Mouse (Mus musculus) CH12.LX (cell line): ENCODE data around the gene Ift20. TPM values are rescaled to one million over a fixed set of nuclear protein-coding genes. Genes with fewer than 3 reads are reported as not detected.
A peak's percentile ranks its signal among the peaks of the same experiment; 100 is the strongest.

Experiments
- DNase-seq: peaks from one replicate; pipeline ENCODE4 v3.0.0-alpha.2; 2013; ENCODE audit errors: extremely low read depth
- H3K27ac ChIP-seq: 2 replicates; pipeline ENCODE4 v1.5.1; 2012; ENCODE audit warnings: low read depth, mild to moderate bottlenecking, control low read depth, moderate library complexity; ENCODE audit not compliant: insufficient read depth
- H3K27me3 ChIP-seq: replicated peaks from 2 replicates; pipeline ENCODE3; 2012; ENCODE audit warnings: inconsistent platforms
- H3K36me3 ChIP-seq, 2 experiments: replicated peaks in 1 of 2; 2 replicates each; pipeline versions ENCODE3 to v1.6.1; 2012; ENCODE audit warnings: inconsistent platforms in 1 of 2, low read length in 1 of 2, mild to moderate bottlenecking in 1 of 2, mixed read lengths in 1 of 2, moderate library complexity in 1 of 2; ENCODE audit not compliant: control insufficient read depth in 1 of 2, insufficient read depth in 1 of 2
- H3K4me1 ChIP-seq, 2 experiments: 2 replicates each; pipeline ENCODE4 v1.6.1; 2012; ENCODE audit warnings: inconsistent platforms in 1 of 2, moderate library complexity in 1 of 2; ENCODE audit not compliant: insufficient read depth in 2 of 2, control insufficient read depth in 1 of 2
- H3K4me2 ChIP-seq: 2 replicates; pipeline ENCODE4 v1.6.1; 2012; ENCODE audit warnings: low read depth, mild to moderate bottlenecking, control low read depth; ENCODE audit not compliant: poor library complexity, insufficient read depth, severe bottlenecking
- H3K4me3 ChIP-seq, 3 experiments: fragments of 150-350 bp in 1 of 3; sonication (generic) in 1 of 3; replicated peaks in 1 of 3; 2 replicates each; pipeline versions ENCODE3 to v1.5.1; 2011 to 2012; ENCODE audit warnings: low read depth in 2 of 3, low read length in 2 of 3, mild to moderate bottlenecking in 2 of 3, moderate library complexity in 2 of 3, control low read depth in 1 of 3, improper control_type of control experiment in 1 of 3, inconsistent platforms in 1 of 3, mixed read lengths in 1 of 3; ENCODE audit not compliant: poor library complexity in 1 of 3
- H3K79me2 ChIP-seq: replicated peaks from 2 replicates; pipeline ENCODE4 v1.6.1; 2012; ENCODE audit warnings: mild to moderate bottlenecking, moderate library complexity; ENCODE audit not compliant: control insufficient read depth, poor library complexity, insufficient read depth, severe bottlenecking; ENCODE audit errors: extremely low read depth
- H3K9ac ChIP-seq: 2 replicates; pipeline ENCODE4 v1.6.1; 2012; ENCODE audit warnings: low read depth, mild to moderate bottlenecking, control low read depth, moderate library complexity; ENCODE audit not compliant: insufficient read depth
- H3K9me3 ChIP-seq: replicated peaks from 2 replicates; pipeline ENCODE3; 2012; ENCODE audit warnings: low read length, inconsistent platforms, mixed read lengths
- BHLHE40 ChIP-seq: IDR thresholded peaks from 2 replicates; pipeline ENCODE4 v1.6.1; 2011; ENCODE audit warnings: mild to moderate bottlenecking, low read depth, low read length, improper control_type of control experiment
- CHD1 ChIP-seq: IDR thresholded peaks from 2 replicates; pipeline ENCODE4 v1.6.1; 2012; ENCODE audit warnings: low read depth, low read length, improper control_type of control experiment, inconsistent platforms
- CHD2 ChIP-seq: IDR thresholded peaks from 2 replicates; pipeline ENCODE4 v1.6.1; 2011; ENCODE audit warnings: low read length, improper control_type of control experiment
- CTCF ChIP-seq, 2 experiments: IDR thresholded peaks in 1 of 2; conservative IDR thresholded peaks in 1 of 2; 2 replicates each; pipeline ENCODE4 v1.5.1; 2011 to 2012; ENCODE audit warnings: low read depth in 2 of 2, low read length in 2 of 2, improper control_type of control experiment in 1 of 2, inconsistent platforms in 1 of 2, mild to moderate bottlenecking in 1 of 2, moderate library complexity in 1 of 2
- ELF1 ChIP-seq: IDR thresholded peaks from 2 replicates; pipeline ENCODE4 v1.6.1; 2014; ENCODE audit warnings: low read depth, mild to moderate bottlenecking, inconsistent platforms, low read length, improper control_type of control experiment
- ETS1 ChIP-seq: conservative IDR thresholded peaks from 2 replicates; pipeline ENCODE4 v1.6.1; 2012; ENCODE audit warnings: low read depth, mild to moderate bottlenecking, inconsistent platforms, low read length, improper control_type of control experiment, moderate library complexity
- GABPA ChIP-seq: IDR thresholded peaks from 2 replicates; pipeline ENCODE4 v1.6.1; 2012; ENCODE audit warnings: low read depth, low read length, improper control_type of control experiment, inconsistent platforms; ENCODE audit not compliant: insufficient replicate concordance
- HCFC1 ChIP-seq: IDR thresholded peaks from 2 replicates; pipeline ENCODE4 v1.6.1; 2012; ENCODE audit warnings: low read depth, mild to moderate bottlenecking, inconsistent platforms, low read length, improper control_type of control experiment
- IRF4 ChIP-seq: IDR thresholded peaks from 2 replicates; pipeline ENCODE4 v1.6.1; 2014; ENCODE audit warnings: low read depth, mild to moderate bottlenecking, inconsistent platforms, low read length, improper control_type of control experiment
- JUN ChIP-seq: IDR thresholded peaks from 2 replicates; pipeline ENCODE4 v1.6.1; 2011; ENCODE audit warnings: low read depth, mild to moderate bottlenecking, low read length, improper control_type of control experiment, moderate library complexity; ENCODE audit not compliant: insufficient read depth
- JUND ChIP-seq: conservative IDR thresholded peaks from 2 replicates; pipeline ENCODE4 v1.6.1; 2011; ENCODE audit warnings: low read depth, low read length, improper control_type of control experiment
- MAFK ChIP-seq: IDR thresholded peaks from 2 replicates; pipeline ENCODE4 v1.6.1; 2011; ENCODE audit warnings: low read length, improper control_type of control experiment; ENCODE audit not compliant: insufficient replicate concordance
- MAX ChIP-seq: IDR thresholded peaks from 2 replicates; pipeline ENCODE4 v1.6.1; 2011; ENCODE audit warnings: low read length, improper control_type of control experiment
- MEF2A ChIP-seq: IDR thresholded peaks from 2 replicates; pipeline ENCODE4 v1.6.1; 2014; ENCODE audit warnings: low read depth, mild to moderate bottlenecking, inconsistent platforms, low read length, improper control_type of control experiment, borderline replicate concordance
- MYC ChIP-seq: IDR thresholded peaks from 2 replicates; pipeline ENCODE4 v1.6.1; 2011; ENCODE audit warnings: low read depth, mild to moderate bottlenecking, improper control_type of control experiment, low read length
- NELFE ChIP-seq: IDR thresholded peaks from 2 replicates; pipeline ENCODE4 v1.6.1; 2011; ENCODE audit warnings: low read depth, low read length, improper control_type of control experiment
- NRF1 ChIP-seq: IDR thresholded peaks from 2 replicates; pipeline ENCODE4 v1.6.1; 2014; ENCODE audit warnings: low read depth, mild to moderate bottlenecking, inconsistent platforms, low read length, improper control_type of control experiment, moderate library complexity
- PAX5 ChIP-seq: IDR thresholded peaks from 2 replicates; pipeline ENCODE4 v1.6.1; 2012; ENCODE audit warnings: low read length, inconsistent platforms, mixed read lengths
- POLR2A ChIP-seq: IDR thresholded peaks from 2 replicates; pipeline ENCODE4 v1.6.1; 2011; ENCODE audit warnings: low read depth, mild to moderate bottlenecking, improper control_type of control experiment, low read length
- POLR2AphosphoS2 ChIP-seq: IDR thresholded peaks from 2 replicates; pipeline ENCODE4 v1.6.1; 2011; ENCODE audit warnings: low read depth, low read length, improper control_type of control experiment
- RAD21 ChIP-seq: IDR thresholded peaks from 2 replicates; pipeline ENCODE4 v1.6.1; 2011; ENCODE audit warnings: low read depth, mild to moderate bottlenecking, low read length, improper control_type of control experiment, moderate library complexity
- RCOR1 ChIP-seq: conservative IDR thresholded peaks from 2 replicates; pipeline ENCODE4 v1.6.1; 2012; ENCODE audit warnings: low read depth, mild to moderate bottlenecking, inconsistent platforms, low read length, improper control_type of control experiment
- SIN3A ChIP-seq: IDR thresholded peaks from 2 replicates; pipeline ENCODE4 v1.6.1; 2012; ENCODE audit warnings: low read length, improper control_type of control experiment, inconsistent platforms
- SMC3 ChIP-seq: IDR thresholded peaks from 2 replicates; pipeline ENCODE4 v1.6.1; 2011; ENCODE audit warnings: low read depth, low read length, improper control_type of control experiment
- TBP ChIP-seq: conservative IDR thresholded peaks from 2 replicates; pipeline ENCODE4 v1.6.1; 2011; ENCODE audit warnings: low read depth, low read length, improper control_type of control experiment
- TCF12 ChIP-seq: IDR thresholded peaks from 2 replicates; pipeline ENCODE4 v1.6.1; 2014; ENCODE audit warnings: low read depth, mild to moderate bottlenecking, inconsistent platforms, low read length, improper control_type of control experiment
- USF1 ChIP-seq: IDR thresholded peaks from 2 replicates; pipeline ENCODE4 v1.6.1; 2014; ENCODE audit warnings: low read depth, mild to moderate bottlenecking, inconsistent platforms, low read length, improper control_type of control experiment
- USF2 ChIP-seq: conservative IDR thresholded peaks from 2 replicates; pipeline ENCODE4 v1.6.1; 2011; ENCODE audit warnings: low read depth, low read length, improper control_type of control experiment
- ZC3H11A ChIP-seq: IDR thresholded peaks from 2 replicates; pipeline ENCODE4 v1.6.1; 2012; ENCODE audit warnings: low read depth, mild to moderate bottlenecking, inconsistent platforms, low read length, improper control_type of control experiment
- ZKSCAN1 ChIP-seq: IDR thresholded peaks from 2 replicates; pipeline ENCODE4 v1.6.1; 2012; ENCODE audit warnings: low read depth, inconsistent platforms, low read length, improper control_type of control experiment, borderline replicate concordance
- ZMIZ1 ChIP-seq: IDR thresholded peaks from 2 replicates; pipeline ENCODE4 v1.6.1; 2012; ENCODE audit warnings: low read depth, mild to moderate bottlenecking, inconsistent platforms, low read length, improper control_type of control experiment
- dilution Hi-C: fragments of 300-500 bp; cut with MboI; formaldehyde crosslinking; loops from 2 replicates; pipeline ENCODE4 v1.14.3; 2020; ENCODE audit warnings: low sequenced_read_pairs; ENCODE audit not compliant: extremely low pct_unique_long_range_greater_than_20kb, extremely low pct_ligation_motif_present
- in situ Hi-C: fragments of 300-500 bp; cut with MboI; formaldehyde crosslinking; loops from 3 replicates; pipeline ENCODE4 v1.14.3; 2019; ENCODE audit warnings: low sequenced_read_pairs, low pct_ligation_motif_present, low pct_unique_long_range_greater_than_20kb, mixed read lengths
- polyA plus RNA-seq: library from polyadenylated mRNA; unstranded; fragments of >175 nt; gene quantifications from 2 replicates; pipeline ENCODE4 v1.2.1, GENCODE M21; 2012; ENCODE audit warnings: low read depth; ENCODE audit not compliant: insufficient read length
- total RNA-seq, 2 experiments: library from RNA; depleted of rRNA; stranded (reverse); fragments of 300-350 nt in 1 of 2; fragments of >200 nt in 1 of 2; gene quantifications; 2 replicates each; pipeline ENCODE4 v1.2.3; 2012 to 2014

Gene Ift20
- total and polyA plus RNA-seq, 3 experiments, result 124 to 151 (median 136) TPM

- no peak for TF ChIP-seq CHD1
- 0 out of 2 replicates have a peak, but pooled peaks have one; percentile 5 for TF ChIP-seq TBP
- TF ChIP-seq BHLHE40, result peak; percentile 45; the same call in 1 of the 2 replicates
- TF ChIP-seq TCF12, result no peak
- no peak for TF ChIP-seq USF1
- TF ChIP-seq JUND, result peak; percentile 69
- no peak for TF ChIP-seq POLR2AphosphoS2
- no peak for TF ChIP-seq ZC3H11A
- TF ChIP-seq RAD21, result no peak
- TF ChIP-seq PAX5, result no peak
- no peak for TF ChIP-seq USF2
- no peak; the same call in 1 of the 2 replicates for TF ChIP-seq ETS1
- TF ChIP-seq IRF4, result no peak
- TF ChIP-seq ZMIZ1, result no peak; the same call in 1 of the 2 replicates
- no peak for TF ChIP-seq CTCF (conservative IDR thresholded peaks at IDR 0.05 in 1 of 2, IDR thresholded peaks at IDR 0.05 in 1 of 2; ENCODE audit: low read depth in 2 of 2, low read length in 2 of 2)
- TF ChIP-seq GABPA, result no peak
- TF ChIP-seq SIN3A, result no peak; the same call in 1 of the 2 replicates
- no peak for TF ChIP-seq MAFK
- TF ChIP-seq SMC3, result 0 out of 2 replicates have a peak, but pooled peaks have one; percentile 2
- no peak for TF ChIP-seq POLR2A
- TF ChIP-seq MYC, result peak; percentile 76
- no peak for TF ChIP-seq HCFC1
Measured at GRCm38 (mm10) chr11:78535376-78536079, 633 bp upstream of the Ift20 start (continued).

GRCm38 (mm10) chr11:78536690-78537084 lies 526 bp downstream of the Ift20 start:
- Histone ChIP-seq H3K79me2 (peaks cover 64% of the 10 kb centered on the region), H3K27me3 (no peaks in the 10 kb centered on the region), H3K4me2 (peak overlapping the region; percentile 95), H3K4me1 (peaks cover 14 to 42% of the 10 kb centered on the region in 2 experiments), H3K4me3 (peak overlapping the region; percentile 70 to 86 (median 86)), H3K27ac (peak overlapping the region; percentile 15), H3K9ac (peak overlapping the region; percentile 77), H3K9me3 (no peaks in the 10 kb centered on the region), H3K36me3 (peaks cover 29 to 53% of the 10 kb centered on the region in 2 experiments)
- TF ChIP-seq RCOR1, result no peak
- no peak for TF ChIP-seq GABPA
- TF ChIP-seq ZMIZ1, result no peak
- TF ChIP-seq NRF1, result no peak
- no peak for TF ChIP-seq ZC3H11A
- no peak for TF ChIP-seq HCFC1
- no peak for TF ChIP-seq SIN3A
- no peak for TF ChIP-seq CHD1
- no peak for TF ChIP-seq MAX
- TF ChIP-seq ELF1, result no peak
- no peak for TF ChIP-seq ZKSCAN1
- TF ChIP-seq MEF2A, result no peak
- TF ChIP-seq POLR2AphosphoS2, result no peak
- no peak for TF ChIP-seq NELFE
- TF ChIP-seq CHD2, result no peak
- no peak for TF ChIP-seq MYC
- TF ChIP-seq MAFK, result no peak
- no peak for TF ChIP-seq BHLHE40
- TF ChIP-seq JUN, result no peak
- dilution Hi-C loops (no loop called here), in situ Hi-C loops (no loop called here)
- no peak for DNase-seq
